Mouse (Mus musculus) v-Abl transformed pro-B cells (cell line): Measurements from ENCODE around the gene Cbfa2t2.

Experiments used
- in situ Hi-C, 2 experiments: fragments of 400-800 bp; cut with MboI; formaldehyde crosslinking; loops; one replicate each; pipeline ENCODE4 v1.15.1; 2025; ENCODE audit not compliant: unreplicated experiment in 2 of 2

Gene Cbfa2t2

DNA sequence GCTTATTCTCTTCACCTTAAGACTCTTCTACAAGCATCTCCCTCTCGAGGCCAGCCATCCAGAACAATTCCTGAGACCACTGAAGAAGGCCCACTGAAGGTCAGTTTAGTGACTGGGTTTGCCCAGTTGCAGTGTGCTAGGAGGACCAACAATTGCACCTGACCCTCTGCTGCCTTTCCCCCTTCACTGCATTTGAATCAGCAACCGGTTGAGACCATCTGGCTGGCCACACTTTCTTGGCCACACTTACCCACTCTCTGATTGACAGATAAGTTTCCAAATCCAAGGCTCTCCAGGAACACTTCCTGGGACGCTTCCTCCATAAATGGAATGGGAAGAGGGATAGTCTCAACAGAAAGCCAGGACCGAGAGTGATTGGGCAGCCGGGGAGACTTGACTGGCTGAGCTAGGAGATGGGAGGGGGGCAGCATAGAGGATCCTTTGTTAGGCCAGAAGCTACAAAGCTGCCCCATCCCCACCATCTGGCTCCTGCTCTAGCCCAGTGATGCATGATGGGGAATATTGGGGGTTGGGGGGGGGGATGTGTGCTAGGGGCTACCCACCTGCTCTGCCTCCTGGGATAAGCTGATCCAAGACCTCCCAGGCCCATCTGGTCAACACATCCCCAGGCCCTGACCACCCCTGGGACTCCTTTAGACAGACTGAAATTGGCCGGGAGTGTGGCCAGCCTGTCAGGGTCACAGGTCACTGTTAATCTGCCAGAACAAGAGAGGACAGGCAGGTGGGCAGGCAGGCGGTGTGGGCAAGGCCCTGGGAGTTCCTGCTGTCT lies 15.1 kb upstream of the Cbfa2t2 start:
- in situ Hi-C loops = loop anchor here (25.0 kb wide), 2 partner anchors 516 to 1341 kb away; partner anchors contain the start of gene Procr (in 1 of the 2)

- in situ Hi-C loops = loop anchor here (25.0 kb wide), 2 partner anchors 515 to 1340 kb away; partner anchors contain the start of gene Procr (in 1 of the 2)
These were observed 14.1 kb upstream of the Cbfa2t2 start for GRCm38 (mm10) chr2:154422181-154422580.

GRCm38 (mm10) chr2:154423548-154423947 lies 12.7 kb upstream of the Cbfa2t2 start:
- in situ Hi-C loops = loop anchor here (25.0 kb wide), 2 partner anchors 514 to 1339 kb away; partner anchors contain the start of gene Procr (in 1 of the 2)

- in situ Hi-C loops = no loop called here
These were observed 10.8 kb upstream of the Cbfa2t2 start for GRCm38 (mm10) chr2:154425522-154425921.

DNA sequence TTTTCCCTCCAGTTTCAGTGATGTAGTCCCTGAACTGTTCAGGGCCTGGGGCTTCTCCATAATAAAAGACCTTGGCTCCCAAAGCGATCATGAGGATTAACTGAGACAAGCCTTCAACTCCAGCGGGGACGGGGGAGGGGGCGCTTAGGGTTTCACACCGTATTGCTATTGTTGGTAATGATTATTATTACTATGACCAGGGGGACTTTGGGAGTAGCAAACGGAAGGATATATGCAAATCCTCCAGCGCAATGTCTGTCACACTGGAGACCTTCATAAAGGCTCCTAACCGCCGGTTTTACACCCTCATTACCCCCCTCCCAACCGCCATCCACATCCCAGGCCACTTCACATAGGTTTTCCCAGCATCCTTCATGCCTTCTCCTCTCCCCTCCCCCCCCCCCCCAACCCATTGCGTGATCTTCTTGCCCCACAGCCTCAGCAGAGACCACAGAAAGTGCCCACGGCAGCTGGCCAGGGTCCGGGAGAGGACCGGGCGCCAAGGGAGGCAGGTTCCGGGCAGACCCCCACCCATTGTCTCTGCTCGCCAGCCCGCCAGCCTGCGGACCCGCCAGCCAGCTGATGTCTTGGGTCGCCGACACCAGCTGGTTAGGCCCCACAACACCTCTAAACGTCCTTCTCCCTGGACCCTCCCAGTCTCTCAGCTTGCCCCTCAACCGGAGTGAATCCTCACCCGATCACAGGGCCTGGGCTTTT lies 9.9 kb upstream of the Cbfa2t2 start:
- in situ Hi-C loops = no loop called here

DNA sequence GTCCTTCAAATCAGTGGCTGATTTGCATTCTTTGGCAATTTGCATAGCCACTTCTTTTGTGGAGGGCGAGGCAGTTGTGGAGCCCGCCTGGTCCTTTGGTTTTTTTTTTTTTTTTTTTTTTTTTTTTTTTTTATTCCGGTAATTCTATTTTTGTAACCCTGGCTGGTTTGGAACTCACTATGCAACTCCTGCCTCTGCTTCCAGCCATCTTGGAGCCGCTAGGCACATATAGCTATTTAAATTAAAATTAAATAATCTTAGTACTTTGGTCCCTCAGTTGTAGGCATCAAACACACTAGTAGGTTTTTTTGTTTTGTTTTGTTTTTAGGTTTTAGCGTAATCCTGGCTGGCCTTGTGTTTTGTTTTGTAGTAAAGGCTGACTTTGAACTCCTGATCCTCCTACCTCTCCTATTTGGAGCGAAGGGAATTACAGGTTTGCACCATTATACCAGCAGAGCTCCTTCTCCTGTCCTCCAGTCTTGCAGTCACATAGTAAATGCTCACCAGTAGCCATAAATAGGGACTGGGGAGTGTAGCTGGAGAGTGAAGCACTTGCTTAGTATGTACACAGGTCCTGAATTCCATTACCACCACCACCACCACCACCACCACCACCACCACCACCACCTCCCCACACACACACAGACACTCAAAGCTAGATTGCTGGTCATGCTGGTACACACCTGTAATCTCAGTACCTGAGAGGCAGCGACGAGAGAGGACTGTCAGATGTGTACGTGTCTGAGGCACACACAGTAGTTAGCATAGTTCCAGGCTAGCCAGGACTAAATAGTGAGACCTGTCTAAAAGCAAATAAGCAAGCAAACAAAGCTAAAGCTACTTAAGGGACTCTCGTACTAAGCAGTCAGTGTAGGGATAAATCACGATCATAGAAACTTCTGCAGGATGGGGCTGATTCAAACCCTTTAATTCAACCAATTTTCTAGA lies 9.1 kb upstream of the Cbfa2t2 start:
- in situ Hi-C loops = no loop called here

- in situ Hi-C loops = no loop called here
These were observed 8.4 kb upstream of the Cbfa2t2 start for GRCm38 (mm10) chr2:154427853-154428360.

DNA sequence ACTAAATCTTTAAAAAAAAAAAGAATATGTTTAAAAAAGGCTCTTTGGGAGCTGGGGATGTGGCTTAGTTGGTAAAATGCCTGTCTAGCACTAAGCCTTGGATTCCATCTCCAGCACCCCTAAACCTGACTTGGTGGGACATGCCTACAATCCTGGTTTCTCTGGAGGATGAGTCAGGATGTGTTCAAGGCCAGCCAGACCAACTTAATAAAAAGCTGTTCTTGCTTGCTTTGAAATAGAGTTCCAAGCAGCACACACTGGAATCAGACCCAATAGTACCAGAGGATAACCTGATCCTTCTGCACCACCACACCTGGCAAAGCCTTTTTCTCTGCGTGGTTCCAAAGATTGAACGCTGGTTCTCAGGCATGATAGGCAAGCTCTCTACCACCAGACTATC lies 5.7 kb upstream of the Cbfa2t2 start:
- in situ Hi-C loops = no loop called here

- in situ Hi-C loops = no loop called here
These were observed 3.6 kb upstream of the Cbfa2t2 start for GRCm38 (mm10) chr2:154432696-154433095.

DNA sequence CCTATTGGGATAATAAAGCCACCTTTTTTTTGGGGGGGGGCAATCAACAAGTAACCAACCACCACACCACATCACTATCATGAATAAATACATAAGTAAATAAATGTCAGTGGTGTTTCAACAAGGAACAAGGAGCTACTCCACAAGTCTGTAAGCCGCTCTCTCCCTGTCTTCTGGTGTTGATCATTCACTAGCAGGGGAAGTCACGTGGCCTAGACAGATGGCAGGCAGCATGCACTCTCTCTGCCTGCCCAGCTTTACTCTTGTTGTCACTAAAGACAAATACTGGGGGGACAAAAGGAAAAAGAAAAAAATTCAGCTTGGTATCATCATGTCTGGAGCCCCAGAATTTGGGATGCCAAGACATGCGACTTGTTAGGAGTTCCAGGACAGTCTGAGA lies 2.9 kb upstream of the Cbfa2t2 start:
- in situ Hi-C loops = no loop called here

- in situ Hi-C loops = no loop called here
These were observed 1.6 kb upstream of the Cbfa2t2 start for GRCm38 (mm10) chr2:154434690-154435089.

DNA sequence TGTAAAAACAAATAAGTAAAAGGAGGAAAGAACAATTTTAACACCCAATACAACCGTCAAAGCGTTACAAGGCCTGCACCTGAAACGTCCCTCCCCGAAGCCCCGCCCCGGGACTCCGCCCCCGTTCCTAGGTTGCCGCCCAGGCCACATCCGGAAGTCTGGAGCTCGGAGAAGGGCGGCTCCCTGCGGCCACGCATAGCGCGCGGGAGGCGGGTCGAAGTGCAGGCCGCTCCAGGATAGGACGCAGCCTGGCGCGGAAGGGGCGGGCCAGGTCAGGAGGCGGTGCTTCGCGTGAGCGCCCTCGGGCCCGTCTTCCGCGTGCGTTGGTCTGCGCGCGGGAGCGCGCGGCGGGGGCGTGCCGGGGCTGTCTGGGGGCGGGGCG lies 214 bp upstream of the Cbfa2t2 start:
- in situ Hi-C loops = no loop called here

GRCm38 (mm10) chr2:154437191-154437527 lies 878 bp downstream of the Cbfa2t2 start:
- in situ Hi-C loops = no loop called here

DNA sequence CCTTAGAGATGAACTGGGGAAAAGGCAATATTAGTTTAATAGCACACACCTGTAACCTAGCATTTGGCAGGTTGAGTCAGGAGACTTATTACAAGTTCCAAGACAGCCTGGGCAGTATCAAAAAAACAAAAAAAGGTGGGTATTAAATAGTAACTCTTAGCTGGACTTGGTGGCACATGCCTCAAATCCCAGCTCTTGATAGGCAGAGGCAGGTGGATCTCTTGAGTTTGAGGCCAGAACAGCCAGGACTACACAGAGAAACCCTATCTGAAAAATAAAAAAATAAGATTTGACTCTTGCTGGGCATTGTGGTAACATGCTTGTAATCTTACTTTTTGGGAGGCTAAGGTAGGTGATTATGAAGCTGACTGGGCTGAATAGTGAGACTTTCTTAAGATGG lies 4.2 kb downstream of the Cbfa2t2 start:
- in situ Hi-C loops = no loop called here

DNA sequence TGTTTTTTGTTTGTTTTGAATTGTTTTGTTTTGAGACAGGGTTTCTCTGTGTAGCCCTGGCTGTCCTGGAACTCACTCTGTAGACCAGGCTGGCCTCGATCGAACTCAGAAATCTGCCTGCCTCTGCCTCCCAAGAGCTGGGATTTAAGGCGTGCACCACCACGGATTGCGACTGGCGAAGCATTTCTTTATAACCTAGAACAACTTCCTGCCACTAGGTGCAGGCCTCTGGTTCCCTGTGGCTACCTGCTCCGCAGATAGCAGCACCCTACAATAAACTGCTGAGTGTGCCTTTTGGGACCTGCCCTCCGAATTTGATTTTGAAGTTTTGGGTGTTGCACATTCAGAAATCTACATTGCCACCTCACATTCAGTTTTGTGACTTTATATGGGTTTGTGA lies 11.5 kb downstream of the Cbfa2t2 start:
- in situ Hi-C loops = no loop called here

GRCm38 (mm10) chr2:154448633-154449032 lies 12.4 kb downstream of the Cbfa2t2 start:
- in situ Hi-C loops = no loop called here

- in situ Hi-C loops = no loop called here
These were observed 16.7 kb downstream of the Cbfa2t2 start for GRCm38 (mm10) chr2:154452951-154453350.

DNA sequence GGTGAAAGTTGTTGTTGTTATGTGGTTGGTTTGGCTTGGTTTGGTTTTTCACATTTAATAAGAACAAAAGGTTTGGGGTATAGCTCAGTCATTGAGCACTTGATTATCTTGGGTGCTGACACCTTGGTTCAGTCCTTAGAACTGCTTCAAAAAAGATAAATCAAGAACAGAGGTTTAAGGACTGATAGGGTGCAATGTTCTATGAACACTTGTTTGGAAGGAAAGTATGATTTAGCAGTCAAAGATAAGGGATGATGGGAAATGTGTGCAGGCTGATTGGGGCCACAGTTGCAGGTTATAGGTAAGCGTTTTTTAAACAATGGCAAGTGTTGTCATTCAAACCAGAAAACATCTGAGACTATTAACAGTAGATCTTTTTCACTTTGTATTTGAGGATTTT lies 17.8 kb downstream of the Cbfa2t2 start:
- in situ Hi-C loops = no loop called here

GRCm38 (mm10) chr2:154454605-154455004 lies 18.3 kb downstream of the Cbfa2t2 start:
- in situ Hi-C loops = no loop called here

GRCm38 (mm10) chr2:154455776-154456175 lies 19.5 kb downstream of the Cbfa2t2 start:
- in situ Hi-C loops = no loop called here

GRCm38 (mm10) chr2:154456621-154457020 lies 20.3 kb downstream of the Cbfa2t2 start:
- in situ Hi-C loops = no loop called here
